28 mouse cellular contexts compared by ENCODE assay signal in the genomic region with DNA sequence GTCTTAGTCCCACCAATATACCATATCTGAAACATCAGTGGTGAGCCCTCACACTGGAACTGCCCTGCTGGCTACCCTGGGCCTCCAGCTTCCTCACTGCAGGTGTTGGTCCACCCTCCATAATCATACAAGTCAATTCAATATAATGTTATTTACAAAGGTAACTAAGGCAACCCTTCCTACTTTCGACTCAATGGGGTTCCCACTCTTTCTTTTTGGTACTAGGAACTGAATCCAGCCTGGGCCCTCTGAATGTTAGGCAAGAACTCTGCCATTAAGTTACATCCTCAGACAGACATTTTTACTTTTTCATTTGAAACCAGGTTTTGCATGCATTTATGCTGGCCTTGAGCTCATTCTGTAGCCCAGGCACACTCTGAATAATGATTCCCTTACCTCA. TPM values are rescaled to one million over a fixed set of nuclear protein-coding genes. Genes with fewer than 3 reads are reported as not detected.
DNase-seq lines count a peak whose midpoint lies in the region; ATAC-seq lines count a peak whose summit lies in the region.
"Had no signal": no experiment of that assay in that cellular context is flagged by ENCODE, and none has a peak within 500 bp of the region (broad histone marks: within the 10 kb centered on the region; RNA-seq: fewer than 3 reads in every experiment).

No protein-coding gene starts in this region.

- H3K9me3 ChIP-seq in intestine, embryonic 14.5 days (ENCODE audit: control insufficient read depth, low read length): no peaks in the 10 kb centered on the region
- H3K9me3 ChIP-seq in intestine, embryonic 16.5 days (ENCODE audit: control insufficient read depth, low read length): 0 out of 2 replicates have a peak, but pooled peaks cover 1% of the 10 kb centered on the region
- H3K9me3 ChIP-seq in lung, embryonic 16.5 days (ENCODE audit: control insufficient read depth, low read length): no peaks in the 10 kb centered on the region
- H3K9me3 ChIP-seq: embryonic facial prominence, embryonic 12.5 days; embryonic facial prominence, embryonic 15.5 days; G1E; hindbrain, embryonic 10.5 days; hindbrain, embryonic 13.5 days had no signal

- H3K4me3 ChIP-seq in intestine, embryonic 14.5 days (ENCODE audit: low read depth, low read length): no peak overlapping the region
- H3K4me3 ChIP-seq in intestine, embryonic 16.5 days (ENCODE audit: low read length): no peak overlapping the region
- no peak overlapping the region for H3K4me3 ChIP-seq in lung, embryonic 16.5 days (ENCODE audit: low read length)
- H3K4me3 ChIP-seq: embryonic facial prominence, embryonic 12.5 days; embryonic facial prominence, embryonic 15.5 days; hindbrain, embryonic 10.5 days; hindbrain, embryonic 13.5 days had no signal

- H3K36me3 ChIP-seq in intestine, embryonic 14.5 days (ENCODE audit: control insufficient read depth, insufficient read depth, low read length): no peaks in the 10 kb centered on the region
- H3K36me3 ChIP-seq in intestine, embryonic 16.5 days (ENCODE audit: control insufficient read depth, insufficient read depth, low read length): no peaks in the 10 kb centered on the region
- no peaks in the 10 kb centered on the region for H3K36me3 ChIP-seq in lung, embryonic 16.5 days (ENCODE audit: control insufficient read depth, insufficient read depth, low read length)
- H3K36me3 ChIP-seq: embryonic facial prominence, embryonic 12.5 days; embryonic facial prominence, embryonic 15.5 days; G1E; hindbrain, embryonic 10.5 days; hindbrain, embryonic 13.5 days had no signal

- H3K4me1 ChIP-seq in intestine, embryonic 14.5 days (replicated peaks; ENCODE audit: control insufficient read depth, insufficient read depth, low read length): no peaks in the 10 kb centered on the region
- H3K4me1 ChIP-seq in intestine, embryonic 16.5 days (ENCODE audit: control insufficient read depth, insufficient read depth, low read length): no peaks in the 10 kb centered on the region
- 0 out of 2 replicates have a peak, but pooled peaks cover 2% of the 10 kb centered on the region for H3K4me1 ChIP-seq in lung, embryonic 16.5 days (replicated peaks; ENCODE audit: control insufficient read depth, insufficient read depth, low read length)
- H3K4me1 ChIP-seq: embryonic facial prominence, embryonic 12.5 days; embryonic facial prominence, embryonic 15.5 days; hindbrain, embryonic 10.5 days; hindbrain, embryonic 13.5 days had no signal

- no peak for ATAC-seq in intestine, embryonic 14.5 days (replicated peaks; ENCODE audit: low FRiP score, low TSS enrichment, low read depth)
- ATAC-seq in intestine, embryonic 16.5 days: no peak; the same call in 1 of the 2 replicates
- 0 out of 2 replicates have a peak, but pooled peaks have one; percentile 26 for ATAC-seq in lung, embryonic 16.5 days (ENCODE audit: low read depth)
- ATAC-seq in granulocyte monocyte progenitor cell, adult 5-6 weeks (replicated peaks; ENCODE audit: poor library complexity, severe bottlenecking): peak; percentile 66
- ATAC-seq: forebrain, embryonic 14.5 days; forebrain, postnatal 0 days; hindbrain, embryonic 16.5 days; Patski had no signal

- DNase-seq in intestine, embryonic 14.5 days (ENCODE audit: low spot score): peak; percentile 51
- DNase-seq in lung, postnatal 36 days: no peak
- DNase-seq in kidney, adult 9 months: no peak
- no peak for DNase-seq in layer of hippocampus, postnatal 10 days (ENCODE audit: low spot score in 2 of 2)
- DNase-seq: adrenal gland, postnatal 10 days; B cell, adult 2 months; cerebellum, adult 18-20 months; cerebellum, adult 9-10 months; cerebellum, postnatal 14 days; forebrain, postnatal 0 days; gastrocnemius, postnatal 25 days; heart, postnatal 36 days had no signal

- 0 out of 2 replicates have a peak, but pooled peaks cover 5% of the 10 kb centered on the region for H3K27me3 ChIP-seq in intestine, embryonic 14.5 days (replicated peaks; ENCODE audit: control insufficient read depth, insufficient read depth, low read length)
- H3K27me3 ChIP-seq in intestine, embryonic 16.5 days (replicated peaks; ENCODE audit: control insufficient read depth, insufficient read depth, low read length): no peaks in the 10 kb centered on the region
- H3K27me3 ChIP-seq in lung, embryonic 16.5 days (ENCODE audit: control insufficient read depth, insufficient read depth, low read depth, low read length): no peaks in the 10 kb centered on the region
- H3K27me3 ChIP-seq: CH12.LX had no signal

- H3K9ac ChIP-seq in intestine, embryonic 14.5 days (ENCODE audit: low read length): no peak overlapping the region
- no peak overlapping the region for H3K9ac ChIP-seq in intestine, embryonic 16.5 days (ENCODE audit: low read depth, low read length)
- H3K9ac ChIP-seq in lung, embryonic 16.5 days (ENCODE audit: low read length): no peak overlapping the region
- H3K9ac ChIP-seq: embryonic facial prominence, embryonic 12.5 days; embryonic facial prominence, embryonic 15.5 days; forebrain, postnatal 0 days; hindbrain, embryonic 13.5 days had no signal

- H3K4me2 ChIP-seq in intestine, embryonic 14.5 days (ENCODE audit: low read length): no peak overlapping the region
- H3K4me2 ChIP-seq in intestine, embryonic 16.5 days (ENCODE audit: low read depth, low read length): no peak overlapping the region
- no peak overlapping the region for H3K4me2 ChIP-seq in lung, embryonic 16.5 days (ENCODE audit: low read depth, low read length)
- H3K4me2 ChIP-seq: embryonic facial prominence, embryonic 12.5 days; embryonic facial prominence, embryonic 15.5 days; heart, embryonic 11.5 days; hindbrain, embryonic 13.5 days had no signal

- H3K27ac ChIP-seq in intestine, embryonic 14.5 days (ENCODE audit: low read depth): no peak overlapping the region
- no peak overlapping the region for H3K27ac ChIP-seq in intestine, embryonic 16.5 days (ENCODE audit: low read length)
- H3K27ac ChIP-seq in lung, embryonic 16.5 days (ENCODE audit: low read length): no peak overlapping the region
- H3K27ac ChIP-seq: embryonic facial prominence, embryonic 12.5 days; embryonic facial prominence, embryonic 15.5 days; hindbrain, embryonic 10.5 days; hindbrain, embryonic 13.5 days had no signal

- WGBS in intestine, embryonic 14.5 days: 67% methylated on average over 1 of the region's 1 CpGs
- 72% methylated on average over 1 of the region's 1 CpGs for WGBS in intestine, embryonic 16.5 days
- 61% methylated on average over 1 of the region's 1 CpGs for WGBS in lung, embryonic 16.5 days

RNA-seq across cellular contexts. Expression of a gene that starts 19.6 kb away (rescaled TPM):
- polyA plus RNA-seq in intestine, embryonic 14.5 days (2014; fragmentation: Nextera tagmentation; extraction: Ambion mirVana): 0.69 and 1.4 TPM in 2 replicates
- polyA plus RNA-seq in intestine, embryonic 16.5 days (2015; fragmentation: Nextera tagmentation; extraction: Ambion mirVana): 0.92 and 1.1 TPM in 2 replicates
- 0.31 and 0.45 TPM in 2 replicates for polyA plus RNA-seq in lung, embryonic 16.5 days (2015; fragmentation: Nextera tagmentation; extraction: Ambion mirVana)
- 42.2 and 60.6 TPM in 2 replicates for total RNA-seq in granulocyte monocyte progenitor cell, adult 5-6 weeks (2014; fragmentation: Nextera tagmentation)
- total RNA-seq in granulocyte monocyte progenitor cell, adult 5-6 weeks (2017): 53.9 and 54.4 TPM in 2 replicates
- not detected for total RNA-seq in layer of hippocampus, postnatal 10 days (2021)
- total RNA-seq: forebrain, postnatal 0 days; gastrocnemius, adult 8-10 months; heart, adult 8-10 months; heart, postnatal 36 days had no signal
- polyA plus RNA-seq: forebrain, embryonic 14.5 days; forebrain, postnatal 0 days; heart, embryonic 11.5 days; heart, postnatal 0 days; hindbrain, embryonic 13.5 days; hindbrain, embryonic 16.5 days had no signal

Comparison
In these comparisons a context has a peak if more than half of its experiments do, and no peak if none do; other contexts are left out.
1. ATAC-seq: peak in lung, embryonic 16.5 days (single experiment) and granulocyte monocyte progenitor cell, adult 5-6 weeks (single experiment); none in intestine, embryonic 14.5 days (single experiment) and intestine, embryonic 16.5 days (single experiment).